Mouse (Mus musculus) gastrocnemius, adult 18-20 months (tissue): ENCODE data around the gene Car7. TPM values are rescaled to one million over a fixed set of nuclear protein-coding genes. Genes with fewer than 3 reads are reported as not detected.
"Not testable (repeated sequence)": the region's sequence is repeated elsewhere in the genome, so short reads cannot be mapped to it uniquely, and the experiment has no call there.

Experiments used
- DNase-seq: peaks from one replicate; pipeline ENCODE4 v3.0.0; 2021; ENCODE audit warnings: low spot score
- total RNA-seq, 2 experiments: library from RNA; stranded (reverse); gene quantifications; 2 replicates each; pipeline ENCODE4 v1.2.3; 2021

Gene Car7
- total RNA-seq, 2 experiments from 2014 or later, result 0.82 to 1.1 TPM

- no peak for DNase-seq
These were observed 30.9 kb downstream of the Car7 start for GRCm38 (mm10) chr8:104565457-104565798.

DNA sequence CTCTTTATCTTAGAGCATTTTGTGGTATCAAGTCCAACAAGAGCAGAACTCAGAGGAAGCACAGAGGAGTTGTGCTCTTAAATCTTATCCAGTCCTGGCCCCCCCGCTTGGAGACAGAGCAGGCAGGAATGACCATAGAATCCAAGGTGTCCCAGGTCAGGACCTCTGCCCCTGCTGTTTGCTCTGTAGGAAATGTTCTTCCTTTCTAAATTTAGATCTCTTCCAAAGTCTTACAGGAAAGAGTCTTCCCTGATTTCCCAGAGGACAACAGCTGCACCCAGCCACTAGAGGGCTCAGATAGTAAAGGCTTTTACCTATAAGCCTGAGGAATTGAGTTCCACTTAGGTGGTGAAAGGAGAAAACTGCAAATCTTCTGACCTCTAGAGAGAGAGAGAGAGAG is 35.1 kb downstream of the Car7 start:
- DNase-seq, result peak; percentile 7

- DNase-seq, result peak; percentile 83
These were observed 36.2 kb downstream of the Car7 start for GRCm38 (mm10) chr8:104570436-104571343.

DNA sequence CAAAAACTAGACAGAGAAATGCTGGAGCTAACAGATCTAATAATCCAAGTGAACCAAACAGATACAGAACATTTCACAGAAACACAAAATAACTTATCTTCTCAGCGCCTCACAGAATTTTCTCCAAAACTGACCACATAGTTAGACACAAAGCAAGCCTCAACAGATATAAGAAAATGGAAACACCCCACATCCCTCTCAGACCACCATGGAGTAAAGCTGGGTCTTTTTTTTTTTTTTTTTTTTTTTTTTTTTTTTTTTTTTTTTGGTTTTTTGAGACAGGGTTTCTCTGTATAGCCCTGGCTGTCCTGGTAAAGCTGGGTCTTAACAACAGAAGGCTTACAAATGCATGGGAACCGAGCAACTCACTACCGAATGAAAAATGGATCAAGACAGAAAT is 42.3 kb downstream of the Car7 start:
- DNase-seq, result no peak

DNA sequence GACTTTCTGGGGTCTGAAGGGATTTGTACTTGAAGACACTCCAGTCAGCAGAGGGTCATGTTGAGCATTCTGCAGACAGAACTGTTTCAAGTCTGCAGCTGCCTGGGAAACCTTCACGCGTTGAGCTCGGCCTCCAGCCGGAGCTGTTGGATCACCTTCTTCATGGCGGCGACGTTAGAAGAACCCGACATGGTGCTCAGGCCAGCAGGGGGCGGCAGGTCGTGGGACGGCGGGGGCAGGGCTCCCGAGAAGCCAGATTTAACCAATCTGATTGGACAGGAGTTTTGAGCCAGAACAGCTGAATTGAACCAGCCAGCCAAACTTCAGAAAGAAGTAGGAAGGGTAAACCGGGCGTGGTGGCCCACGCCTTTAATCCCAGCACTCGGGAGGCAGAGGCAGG is 43.1 kb downstream of the Car7 start:
- DNase-seq, result not testable (repeated sequence)

- DNase-seq, result no peak
These were observed 50.0 kb downstream of the Car7 start for GRCm38 (mm10) chr8:104584522-104584921.

GRCm38 (mm10) chr8:104590284-104590683 is 55.8 kb downstream of the Car7 start:
- no peak for DNase-seq

DNA sequence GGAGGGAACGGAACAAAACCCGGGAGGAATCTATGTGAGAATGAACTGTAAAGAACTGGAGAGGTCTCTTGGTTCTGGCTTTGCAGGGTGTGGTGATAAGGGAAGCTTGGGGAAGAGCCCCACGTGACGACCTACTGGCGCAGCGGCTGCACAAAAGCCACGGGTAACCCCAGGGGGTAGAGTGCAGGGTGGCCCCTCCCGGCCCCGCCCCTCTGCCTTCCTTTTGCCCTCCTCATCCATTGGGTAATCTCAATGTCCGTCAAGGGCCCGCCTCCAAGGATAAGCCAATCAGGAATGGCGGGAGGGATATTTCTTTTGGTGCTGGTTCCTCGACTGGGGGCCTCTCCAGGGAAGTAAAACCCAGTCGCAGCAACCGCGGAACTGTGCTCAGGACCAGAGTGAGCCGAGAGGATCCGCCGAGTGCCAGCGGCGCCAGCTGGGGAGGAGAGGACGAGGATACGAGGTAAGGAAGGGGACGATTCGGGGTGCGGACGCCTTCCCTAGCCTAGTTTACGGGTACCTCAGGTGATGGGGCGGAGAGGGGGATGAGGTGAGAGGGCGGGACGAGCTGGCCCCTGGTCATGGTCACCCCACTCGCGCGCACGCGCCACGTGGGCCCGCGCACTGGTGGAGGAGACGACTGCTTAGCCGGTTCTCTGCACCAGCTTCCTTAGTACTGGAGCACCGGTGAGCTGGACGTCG is 56.8 kb downstream of the Car7 start, which contains the start of gene Pdp2:
Gene Pdp2, plus strand, starts transcription at position 319 of the 702 bp plus-strand sequence.
- DNase-seq, result peak; percentile 94

GRCm38 (mm10) chr8:104591856-104592255 is 57.4 kb downstream of the Car7 start:
- DNase-seq, result no peak

DNA sequence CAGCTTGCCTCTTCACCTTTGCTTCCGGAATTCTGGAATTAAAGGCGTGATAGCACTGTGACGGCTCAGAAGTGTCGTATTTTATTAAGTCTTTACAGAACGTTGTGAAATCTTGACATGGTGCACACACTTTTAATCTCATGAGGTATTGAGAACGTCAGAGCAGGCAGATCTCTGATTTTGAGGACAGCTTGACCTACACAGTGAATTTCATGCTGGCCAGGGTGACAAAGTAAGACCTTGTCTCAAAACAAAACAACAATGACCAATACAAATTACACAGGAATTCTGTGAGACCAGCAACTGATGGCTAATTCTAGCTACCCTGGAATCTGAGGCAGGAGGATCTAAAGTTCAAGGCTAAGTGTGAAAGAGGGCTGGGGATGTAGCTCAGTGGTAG is 58.1 kb downstream of the Car7 start:
- DNase-seq, result no peak

GRCm38 (mm10) chr8:104593536-104594325 is 59.2 kb downstream of the Car7 start:
- no peak for DNase-seq

DNA sequence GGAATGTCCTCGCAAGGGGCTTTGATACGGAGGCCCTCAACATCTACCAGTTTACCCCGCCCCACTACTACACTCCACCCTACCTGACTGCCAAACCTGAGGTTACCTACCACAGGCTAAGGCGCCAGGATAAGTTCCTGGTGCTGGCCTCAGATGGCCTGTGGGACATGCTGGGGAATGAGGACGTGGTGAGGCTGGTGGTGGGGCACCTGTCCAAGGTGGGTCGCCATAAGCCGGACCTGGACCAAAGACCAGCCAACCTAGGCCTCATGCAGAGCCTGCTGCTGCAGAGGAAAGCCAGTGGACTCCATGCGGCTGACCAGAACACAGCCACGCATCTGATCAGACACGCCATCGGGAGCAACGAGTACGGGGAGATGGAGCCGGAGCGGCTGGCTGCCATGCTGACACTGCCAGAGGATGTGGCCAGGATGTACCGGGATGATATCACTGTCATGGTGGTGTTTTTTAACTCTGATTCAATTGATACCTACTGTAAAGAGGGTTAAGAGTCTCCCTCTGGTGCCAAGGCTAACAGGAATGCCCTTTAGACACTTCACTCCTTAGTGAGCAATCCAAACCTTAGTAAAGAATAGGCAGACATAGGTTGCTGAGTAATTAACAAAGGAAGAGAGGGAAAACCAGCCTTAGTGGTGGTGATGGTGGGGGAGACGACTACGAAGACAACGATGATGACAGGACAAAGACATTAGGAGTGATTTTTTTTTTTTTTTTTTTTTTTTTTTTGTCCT is 60.3 kb downstream of the Car7 start:
- DNase-seq, result no peak

DNA sequence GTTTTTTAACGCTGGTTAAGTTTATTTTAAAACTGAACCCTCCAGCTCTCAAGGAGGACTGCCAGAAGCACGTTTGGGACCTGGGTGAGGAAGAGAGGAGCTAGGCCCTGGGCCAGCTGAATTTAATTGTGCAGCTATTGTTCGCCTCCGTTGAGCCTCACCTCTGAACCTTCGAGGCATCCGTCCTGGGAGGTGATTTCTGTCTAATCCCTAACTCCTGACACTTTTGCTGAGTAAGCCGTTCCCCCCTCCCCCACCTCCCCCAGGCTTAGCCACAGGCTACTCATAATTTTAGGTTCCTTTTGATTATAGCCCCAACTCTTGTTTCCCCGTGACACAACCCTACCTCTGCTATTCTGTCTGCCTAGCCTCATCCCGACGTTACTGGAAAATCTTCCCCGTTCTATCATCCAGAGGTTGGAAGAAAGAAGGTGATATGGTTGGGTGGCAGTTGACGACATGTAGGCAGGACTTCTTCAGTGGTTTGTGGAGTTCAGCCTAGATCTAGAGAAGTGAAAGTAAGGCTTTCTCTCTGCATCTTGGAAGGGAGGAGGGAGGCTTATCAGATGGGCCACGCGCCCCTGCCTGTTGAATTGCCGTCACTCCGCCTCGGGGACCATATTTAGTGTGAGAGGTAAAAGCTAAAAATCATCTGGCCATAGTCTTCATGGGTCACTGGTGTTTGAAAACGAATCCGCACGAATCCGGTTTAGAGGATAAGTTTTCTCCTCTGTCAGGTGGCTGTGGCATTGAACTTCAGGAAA is 61.5 kb downstream of the Car7 start:
- DNase-seq, result no peak

DNA sequence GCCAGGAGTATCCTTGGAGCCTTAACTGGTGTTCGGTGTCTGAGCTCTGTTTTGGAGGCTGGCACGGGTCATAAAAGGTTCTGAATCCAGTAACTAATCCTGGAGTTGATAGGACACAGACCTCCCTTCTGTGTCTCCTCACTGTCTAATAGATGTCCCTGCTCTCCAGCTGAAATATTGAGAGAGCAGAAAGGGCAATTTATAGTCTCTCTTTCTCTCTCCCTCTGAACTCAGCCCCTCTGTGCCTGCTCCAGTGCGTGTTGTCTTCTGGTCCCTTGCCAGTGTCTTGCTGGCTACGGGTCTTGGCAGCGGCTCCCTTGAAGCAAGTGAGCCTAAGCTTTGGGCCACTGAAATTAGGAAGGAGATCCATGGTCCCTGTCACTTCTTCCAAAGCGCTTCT is 63.2 kb downstream of the Car7 start:
- peak; percentile 50 for DNase-seq

GRCm38 (mm10) chr8:104598496-104598895 is 64.0 kb downstream of the Car7 start:
- DNase-seq, result no peak

Other genes with a start within 250 kb of the Car7 start
- not detected for gene Cmtm2a, start 241.5 kb upstream of the Car7 start, total RNA-seq
- not detected for gene Gm45711, start 224.6 kb upstream of the Car7 start, total RNA-seq
- not detected for gene Cmtm1, start 224.5 kb upstream of the Car7 start, total RNA-seq
- gene Gm11020, start 213.1 kb upstream of the Car7 start, total RNA-seq, result not detected
- gene Cmtm2b, start 212.5 kb upstream of the Car7 start, total RNA-seq, result not detected
- 1 to 10 TPM; 3.2 to 7.2 TPM for gene Cmtm3, start 195.3 kb upstream of the Car7 start, total RNA-seq
- 1 to 10 TPM; 4.4 to 5.4 TPM for gene Cmtm4, start 138.9 kb upstream of the Car7 start, total RNA-seq
- gene Dync1li2, start 91.6 kb upstream of the Car7 start, total RNA-seq, result 100 to 1,000 TPM in 1 of 2 experiments, 10 to 100 TPM in 1; 98.9 to 104 TPM
- gene Terb1, start 24.8 kb upstream of the Car7 start, total RNA-seq, result not detected
- 10 to 100 TPM; 22.4 to 24.3 TPM for gene Nae1, start 52 bp upstream of the Car7 start, total RNA-seq
- 1 to 10 TPM; 2.9 to 3.3 TPM for gene Pdp2, start 56.8 kb downstream of the Car7 start, total RNA-seq
- gene Cdh16, start 89.7 kb downstream of the Car7 start, total RNA-seq, result under 1 TPM in 1 of 2 experiments, not detected in 1; 0.23 TPM
- 10 to 100 TPM in 1 of 2 experiments, 1 to 10 TPM in 1; 1.7 to 21.4 TPM for gene Rrad, start 96.6 kb downstream of the Car7 start, total RNA-seq
- 10 to 100 TPM; 40.2 to 43.4 TPM for gene Ciao2b, start 107.3 kb downstream of the Car7 start, total RNA-seq
- gene Ces2a, start 199.3 kb downstream of the Car7 start, total RNA-seq, result not detected